Mouse (Mus musculus) midbrain, postnatal 0 days (tissue): ENCODE data around the gene Abcg5. TPM values are rescaled to one million over a fixed set of nuclear protein-coding genes. Genes with fewer than 3 reads are reported as not detected.

ENCODE experiments used
- ATAC-seq: fragments of 200-750 bp; cut with Nextera tagmentation; 2 replicates; pipeline ENCODE4 v1.8.0; 2017; ENCODE audit warnings: moderate number of reproducible peaks, mild to moderate bottlenecking, moderate TSS enrichment, moderate library complexity; ENCODE audit not compliant: low FRiP score
- DNase-seq: peaks from one replicate; pipeline ENCODE4 v3.0.0-alpha.2; 2015; ENCODE audit warnings: low spot score
- H3K27ac ChIP-seq: fragments of 300-500 bp; sonication (generic); 2 replicates; pipeline ENCODE4 v1.5.1; 2014; ENCODE audit warnings: low read depth, mild to moderate bottlenecking, low read length, mixed read lengths
- H3K27me3 ChIP-seq: fragments of 300-500 bp; sonication (generic); 2 replicates; pipeline ENCODE4 v1.6.1; 2014; ENCODE audit warnings: low read length, control low read depth, mixed read lengths; ENCODE audit not compliant: insufficient read depth
- H3K36me3 ChIP-seq: fragments of 300-500 bp; sonication (generic); 2 replicates; pipeline ENCODE4 v1.6.1; 2014; ENCODE audit warnings: low read length, control low read depth, mixed read lengths; ENCODE audit not compliant: insufficient read depth
- H3K4me1 ChIP-seq: fragments of 300-500 bp; sonication (generic); 2 replicates; pipeline ENCODE4 v1.6.1; 2014; ENCODE audit warnings: mild to moderate bottlenecking, control low read depth, antibody characterized with exemption, low read length, mixed read lengths; ENCODE audit not compliant: insufficient read depth
- H3K4me2 ChIP-seq: fragments of 300-500 bp; sonication (generic); 2 replicates; pipeline ENCODE4 v1.6.1; 2014; ENCODE audit warnings: low read depth, mild to moderate bottlenecking, low read length, mixed read lengths; ENCODE audit not compliant: poor library complexity, severe bottlenecking
- H3K4me3 ChIP-seq: fragments of 300-500 bp; sonication (generic); 2 replicates; pipeline ENCODE4 v1.5.1; 2014; ENCODE audit warnings: low read depth, mild to moderate bottlenecking, low read length, moderate library complexity
- H3K9ac ChIP-seq: fragments of 300-500 bp; sonication (generic); replicated peaks from 2 replicates; pipeline ENCODE4 v1.6.1; 2014; ENCODE audit warnings: mild to moderate bottlenecking, low read length, moderate library complexity, mixed read lengths; ENCODE audit not compliant: poor library complexity, severe bottlenecking
- H3K9me3 ChIP-seq: fragments of 300-500 bp; sonication (generic); 2 replicates; pipeline ENCODE4 v1.6.1; 2016; ENCODE audit warnings: low read length, control low read depth
- CTCF ChIP-seq: IDR thresholded peaks from 2 replicates; pipeline ENCODE4 v1.5.1; 2016; ENCODE audit warnings: antibody characterized with exemption, mild to moderate bottlenecking
- WGBS: fragments of 180-500 bp; shearing (Covaris S2); extraction: QIAGEN DNeasy Blood & Tissue Kit; methylation state at CpG from one replicate; pipeline ENCODE4 v1.1.7; 2014; 5-methylcytosine and 5-hydroxymethylcytosine counted together
- polyA plus RNA-seq: library from polyadenylated mRNA; unstranded; fragments of >200 nt; fragmentation: Nextera tagmentation; extraction: Ambion mirVana; gene quantifications from 2 replicates; pipeline ENCODE4 v1.2.1, GENCODE M21; 2015
- total RNA-seq: library from RNA; depleted of rRNA; stranded (reverse); fragments of >200 nt; gene quantifications from 2 replicates; pipeline ENCODE4 v1.2.3, GENCODE M21; 2014; rRNA removed

The Abcg5 gene
- total and polyA plus RNA-seq, 2 experiments from 2014 or later, result 1.3 to 2.9 TPM

DNA sequence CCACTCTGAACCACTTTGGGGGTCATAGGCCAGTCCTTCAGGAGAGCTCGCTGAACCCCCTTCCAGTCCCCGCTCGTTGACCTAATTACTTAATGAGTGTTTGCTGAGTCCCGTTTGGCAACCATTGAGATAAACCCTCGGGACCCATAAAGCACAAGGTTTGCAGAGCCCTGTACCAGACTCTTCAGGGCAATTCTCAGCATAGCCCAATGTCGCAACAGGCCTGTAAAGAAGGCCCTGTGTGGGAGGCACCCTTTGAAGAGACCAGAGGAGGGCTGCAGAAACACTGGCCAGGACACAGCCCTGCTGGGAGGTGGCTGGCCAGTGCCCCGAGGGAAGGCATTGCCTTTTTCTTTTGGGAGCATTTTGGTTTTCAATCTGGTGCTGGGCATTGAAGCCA lies 70.8 kb downstream of the Abcg5 start:
- DNase-seq (no peak), ATAC-seq (no peak)
- Histone ChIP-seq H3K27me3 (no peaks in the 10 kb centered on the region), H3K4me1 (no peaks in the 10 kb centered on the region), H3K36me3 (peaks cover under 1% of the 10 kb centered on the region; the same call in 1 of the 2 replicates), H3K9me3 (no peaks in the 10 kb centered on the region), H3K9ac (no peak overlapping the region), H3K27ac (no peak overlapping the region), H3K4me3 (no peak overlapping the region), H3K4me2 (no peak overlapping the region)
- no peak for TF ChIP-seq CTCF
- WGBS, result 90% methylated on average over 7 of the region's 7 CpGs

DNA sequence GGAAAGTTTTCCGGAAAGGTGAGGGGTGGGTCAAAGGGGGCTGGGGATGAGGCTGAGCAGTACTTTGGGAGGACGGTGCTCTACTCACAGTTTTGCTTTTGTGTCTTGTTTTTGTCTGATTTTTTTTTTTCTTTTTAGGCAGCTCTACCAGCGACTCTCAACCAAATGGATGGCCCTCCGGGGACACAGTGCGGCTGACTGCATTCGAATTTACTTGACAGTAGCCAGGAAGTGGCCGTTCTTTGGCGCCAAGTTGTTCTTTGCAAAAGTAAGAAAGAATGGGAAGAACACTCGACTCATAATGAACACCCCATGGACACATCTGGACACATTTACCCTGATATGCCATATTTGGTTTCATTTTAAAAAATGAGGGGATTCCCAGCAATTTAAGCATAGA lies 71.3 kb downstream of the Abcg5 start:
- no peaks in the 10 kb centered on the region for H3K4me1 ChIP-seq
- H3K27me3 ChIP-seq, result no peaks in the 10 kb centered on the region
- H3K27ac ChIP-seq, result no peak overlapping the region
- TF ChIP-seq CTCF, result no peak
- no peak overlapping the region for H3K4me3 ChIP-seq
- no peak for ATAC-seq
- 87% methylated on average over 9 of the region's 9 CpGs for WGBS
- H3K9me3 ChIP-seq, result no peaks in the 10 kb centered on the region
- DNase-seq, result no peak
- H3K36me3 ChIP-seq, result peaks cover 2% of the 10 kb centered on the region; the same call in 1 of the 2 replicates
- no peak overlapping the region for H3K4me2 ChIP-seq
- H3K9ac ChIP-seq, result no peak overlapping the region

DNA sequence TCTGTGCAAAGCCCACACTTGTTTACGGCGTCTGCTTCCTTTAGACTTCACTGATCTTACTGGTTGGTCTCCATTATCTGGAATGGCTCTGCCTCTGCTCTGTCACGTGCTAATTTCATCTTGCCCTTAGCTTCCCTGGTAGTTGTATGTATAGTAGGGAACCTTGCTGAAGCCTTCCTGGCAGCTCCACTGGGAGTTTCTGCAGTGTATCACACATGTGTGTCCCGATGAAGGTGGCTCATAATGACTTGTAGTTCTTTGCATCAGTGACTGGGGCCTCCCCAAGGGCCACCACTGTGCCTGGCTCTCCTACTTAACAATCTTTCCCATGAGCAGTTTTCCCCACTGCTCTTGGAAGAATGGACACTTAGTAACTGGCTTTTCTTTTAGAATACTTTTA lies 74.2 kb downstream of the Abcg5 start:
- no peak overlapping the region for H3K4me2 ChIP-seq
- ATAC-seq, result no peak
- H3K9me3 ChIP-seq, result no peaks in the 10 kb centered on the region
- peaks cover 2% of the 10 kb centered on the region; the same call in 1 of the 2 replicates for H3K36me3 ChIP-seq
- no peak overlapping the region for H3K9ac ChIP-seq
- H3K4me3 ChIP-seq, result no peak overlapping the region
- 91% methylated on average over 4 of the region's 4 CpGs for WGBS
- no peak for DNase-seq
- H3K27ac ChIP-seq, result no peak overlapping the region
- H3K27me3 ChIP-seq, result no peaks in the 10 kb centered on the region
- no peaks in the 10 kb centered on the region for H3K4me1 ChIP-seq
- TF ChIP-seq CTCF, result no peak

Other genes with a start within 250 kb of the Abcg5 start
- gene Thada, start 216.8 kb downstream of the Abcg5 start, total RNA-seq, result 12.2 and 24.1 TPM in 2 replicates
- 2.8 and 4.3 TPM in 2 replicates for gene Thada, start 216.8 kb downstream of the Abcg5 start, polyA plus RNA-seq
- 3.1 and 4.3 TPM in 2 replicates for gene Plekhh2, start 171.1 kb downstream of the Abcg5 start, total RNA-seq
- gene Plekhh2, start 171.1 kb downstream of the Abcg5 start, polyA plus RNA-seq, result 1.2 and 1.6 TPM in 2 replicates
- 18.3 and 19.6 TPM in 2 replicates for gene Dync2li1, start 56.5 kb downstream of the Abcg5 start, total RNA-seq
- 36.1 and 37.7 TPM in 2 replicates for gene Dync2li1, start 56.5 kb downstream of the Abcg5 start, polyA plus RNA-seq
- not detected in 2 replicates for gene Abcg8, start 6.7 kb downstream of the Abcg5 start, total RNA-seq
- 0.06 TPM in 1 of 2 replicates, not detected in the other for gene Abcg8, start 6.7 kb downstream of the Abcg5 start, polyA plus RNA-seq
- 53.5 and 68.0 TPM in 2 replicates for gene Lrpprc, start 107.8 kb upstream of the Abcg5 start, total RNA-seq
- gene Lrpprc, start 107.8 kb upstream of the Abcg5 start, polyA plus RNA-seq, result 39.1 and 41.3 TPM in 2 replicates